Mouse (Mus musculus) embryonic facial prominence, embryonic 10.5 days (tissue): Measurements from ENCODE around the gene Tbc1d21. TPM values are rescaled to one million over a fixed set of nuclear protein-coding genes. Genes with fewer than 3 reads are reported as not detected.

ENCODE experiments used
- DNase-seq: peaks from one replicate; pipeline ENCODE4 v3.0.0-alpha.2; 2017; ENCODE audit warnings: low spot score
- H3K27ac ChIP-seq: fragments of 300-500 bp; sonication (generic); replicated peaks from 2 replicates; pipeline ENCODE4 v1.5.1; 2016; ENCODE audit warnings: mild to moderate bottlenecking
- H3K27me3 ChIP-seq: fragments of 300-500 bp; sonication (generic); replicated peaks from 2 replicates; pipeline ENCODE4 v1.6.1; 2016; ENCODE audit warnings: low read depth, mild to moderate bottlenecking; ENCODE audit not compliant: poor library complexity, severe bottlenecking
- H3K36me3 ChIP-seq: fragments of 300-500 bp; sonication (generic); replicated peaks from 2 replicates; pipeline ENCODE4 v1.6.1; 2016; ENCODE audit warnings: mild to moderate bottlenecking, moderate library complexity
- H3K4me1 ChIP-seq: fragments of 300-500 bp; sonication (generic); 2 replicates; pipeline ENCODE4 v1.6.1; 2016
- H3K4me3 ChIP-seq: fragments of 300-500 bp; sonication (generic); 2 replicates; pipeline ENCODE4 v1.5.1; 2016; ENCODE audit warnings: mild to moderate bottlenecking, moderate library complexity
- H3K9me3 ChIP-seq: fragments of 300-500 bp; sonication (generic); 2 replicates; pipeline ENCODE4 v1.6.1; 2016; ENCODE audit warnings: mild to moderate bottlenecking
- WGBS: fragments of 180-500 bp; shearing (Covaris S2); methylation state at CpG from one replicate; pipeline ENCODE4 v1.1.7; 2016; 5-methylcytosine and 5-hydroxymethylcytosine counted together
- polyA plus RNA-seq: library from polyadenylated mRNA; unstranded; fragments of >200 nt; fragmentation: Nextera tagmentation; extraction: Ambion mirVana; gene quantifications from 2 replicates; pipeline ENCODE4 v1.2.1, GENCODE M21; 2016

The Tbc1d21 gene
- polyA plus RNA-seq, 1 experiment from 2014 or later: not detected

GRCm38 (mm10) chr9:58369644-58370043 lies 611 bp downstream of the Tbc1d21 start:
- Histone ChIP-seq H3K4me3 (no peak overlapping the region), H3K27me3 (no peaks in the 10 kb centered on the region), H3K27ac (no peak overlapping the region), H3K4me1 (peaks cover 18% of the 10 kb centered on the region), H3K9me3 (no peaks in the 10 kb centered on the region), H3K36me3 (no peaks in the 10 kb centered on the region)
- 51% methylated on average over 6 of the region's 6 CpGs for WGBS
- peak; percentile 42 for DNase-seq

GRCm38 (mm10) chr9:58364325-58364724 lies 5.9 kb downstream of the Tbc1d21 start:
- Histone ChIP-seq H3K9me3 (no peaks in the 10 kb centered on the region), H3K4me1 (no peaks in the 10 kb centered on the region), H3K27me3 (no peaks in the 10 kb centered on the region), H3K36me3 (no peaks in the 10 kb centered on the region), H3K4me3 (no peak overlapping the region), H3K27ac (no peak overlapping the region)
- 83% methylated on average over 8 of the region's 8 CpGs for WGBS
- no peak for DNase-seq

- Histone ChIP-seq H3K4me1 (no peaks in the 10 kb centered on the region), H3K4me3 (no peak overlapping the region), H3K27ac (no peak overlapping the region), H3K9me3 (no peaks in the 10 kb centered on the region), H3K27me3 (no peaks in the 10 kb centered on the region), H3K36me3 (no peaks in the 10 kb centered on the region)
- WGBS: 82% methylated on average over 7 of the region's 7 CpGs
- DNase-seq: no peak
These were observed 8.3 kb downstream of the Tbc1d21 start for GRCm38 (mm10) chr9:58361956-58362355.

- WGBS: 94% methylated on average over 1 of the region's 1 CpGs
- no peak for DNase-seq
- H3K36me3 ChIP-seq: no peaks in the 10 kb centered on the region
- H3K9me3 ChIP-seq: no peaks in the 10 kb centered on the region
- no peaks in the 10 kb centered on the region for H3K4me1 ChIP-seq
- no peak overlapping the region for H3K4me3 ChIP-seq
- no peak overlapping the region for H3K27ac ChIP-seq
- no peaks in the 10 kb centered on the region for H3K27me3 ChIP-seq
These were observed 8.9 kb downstream of the Tbc1d21 start for GRCm38 (mm10) chr9:58361373-58361772.

GRCm38 (mm10) chr9:58355262-58356050 lies 14.8 kb downstream of the Tbc1d21 start:
- 34% methylated on average over 6 of the region's 6 CpGs for WGBS
- Histone ChIP-seq H3K4me3 (no peak overlapping the region), H3K27me3 (no peaks in the 10 kb centered on the region), H3K4me1 (peaks cover 9% of the 10 kb centered on the region; the same call in 1 of the 2 replicates), H3K27ac (no peak overlapping the region), H3K36me3 (no peaks in the 10 kb centered on the region), H3K9me3 (no peaks in the 10 kb centered on the region)
- no peak for DNase-seq

- Histone ChIP-seq H3K27me3 (no peaks in the 10 kb centered on the region), H3K4me3 (no peak overlapping the region), H3K4me1 (peaks cover 9% of the 10 kb centered on the region; the same call in 1 of the 2 replicates), H3K36me3 (no peaks in the 10 kb centered on the region), H3K9me3 (no peaks in the 10 kb centered on the region), H3K27ac (no peak overlapping the region)
- 87% methylated on average over 6 of the region's 6 CpGs for WGBS
- no peak for DNase-seq
These were observed 15.6 kb downstream of the Tbc1d21 start for GRCm38 (mm10) chr9:58354701-58355100.

GRCm38 (mm10) chr9:58353224-58353623 lies 17.0 kb downstream of the Tbc1d21 start:
- H3K9me3 ChIP-seq: no peaks in the 10 kb centered on the region
- H3K4me1 ChIP-seq: peaks cover 9% of the 10 kb centered on the region; the same call in 1 of the 2 replicates
- H3K4me3 ChIP-seq: no peak overlapping the region
- no peaks in the 10 kb centered on the region for H3K36me3 ChIP-seq
- 85% methylated on average over 6 of the region's 6 CpGs for WGBS
- no peak overlapping the region for H3K27ac ChIP-seq
- DNase-seq: no peak
- H3K27me3 ChIP-seq: no peaks in the 10 kb centered on the region

GRCm38 (mm10) chr9:58347795-58348194 lies 22.5 kb downstream of the Tbc1d21 start:
- H3K9me3 ChIP-seq: no peaks in the 10 kb centered on the region
- H3K36me3 ChIP-seq: no peaks in the 10 kb centered on the region
- no peak overlapping the region for H3K27ac ChIP-seq
- 83% methylated on average over 6 of the region's 6 CpGs for WGBS
- no peak overlapping the region for H3K4me3 ChIP-seq
- H3K27me3 ChIP-seq: 0 out of 2 replicates have a peak, but pooled peaks cover 11% of the 10 kb centered on the region
- peaks cover 18% of the 10 kb centered on the region for H3K4me1 ChIP-seq
- DNase-seq: no peak

- Histone ChIP-seq H3K4me1 (peaks cover 18% of the 10 kb centered on the region), H3K27ac (no peak overlapping the region), H3K36me3 (no peaks in the 10 kb centered on the region), H3K27me3 (0 out of 2 replicates have a peak, but pooled peaks cover 11% of the 10 kb centered on the region), H3K9me3 (no peaks in the 10 kb centered on the region), H3K4me3 (no peak overlapping the region)
- WGBS: 55% methylated on average over 10 of the region's 10 CpGs
- peak; percentile 27 for DNase-seq
These were observed 23.8 kb downstream of the Tbc1d21 start for GRCm38 (mm10) chr9:58346498-58346897.

GRCm38 (mm10) chr9:58345963-58346362 lies 24.3 kb downstream of the Tbc1d21 start:
- no peaks in the 10 kb centered on the region for H3K36me3 ChIP-seq
- WGBS: 73% methylated on average over 7 of the region's 7 CpGs
- H3K4me1 ChIP-seq: peaks cover 18% of the 10 kb centered on the region
- no peaks in the 10 kb centered on the region for H3K9me3 ChIP-seq
- no peak overlapping the region for H3K4me3 ChIP-seq
- DNase-seq: no peak
- H3K27me3 ChIP-seq: 0 out of 2 replicates have a peak, but pooled peaks cover 11% of the 10 kb centered on the region
- H3K27ac ChIP-seq: no peak overlapping the region; the same call in 1 of the 2 replicates

- H3K9me3 ChIP-seq: no peaks in the 10 kb centered on the region
- H3K36me3 ChIP-seq: no peaks in the 10 kb centered on the region
- 0 out of 2 replicates have a peak, but pooled peaks cover 11% of the 10 kb centered on the region for H3K27me3 ChIP-seq
- DNase-seq: no peak
- peaks cover 17% of the 10 kb centered on the region for H3K4me1 ChIP-seq
- H3K27ac ChIP-seq: no peak overlapping the region
- WGBS: 94% methylated on average over 1 of the region's 1 CpGs
- H3K4me3 ChIP-seq: no peak overlapping the region
These were observed 28.5 kb downstream of the Tbc1d21 start for GRCm38 (mm10) chr9:58341795-58342194.

GRCm38 (mm10) chr9:58336650-58337281 lies 33.5 kb downstream of the Tbc1d21 start:
- 69% methylated on average over 8 of the region's 8 CpGs for WGBS
- no peak overlapping the region for H3K4me3 ChIP-seq
- H3K27me3 ChIP-seq: no peaks in the 10 kb centered on the region
- no peaks in the 10 kb centered on the region for H3K36me3 ChIP-seq
- H3K9me3 ChIP-seq: 0 out of 2 replicates have a peak, but pooled peaks cover 2% of the 10 kb centered on the region
- H3K4me1 ChIP-seq: no peaks in the 10 kb centered on the region
- no peak for DNase-seq
- no peak overlapping the region for H3K27ac ChIP-seq

GRCm38 (mm10) chr9:58331276-58331675 lies 39.0 kb downstream of the Tbc1d21 start:
- Histone ChIP-seq H3K4me3 (no peak overlapping the region), H3K36me3 (no peaks in the 10 kb centered on the region), H3K4me1 (peaks cover 10% of the 10 kb centered on the region), H3K27me3 (no peaks in the 10 kb centered on the region; the same call in 1 of the 2 replicates), H3K27ac (no peak overlapping the region), H3K9me3 (0 out of 2 replicates have a peak, but pooled peaks cover 2% of the 10 kb centered on the region)
- no peak for DNase-seq
- whole genome bisulfite sequencing: 76% methylated on average over 3 of the region's 3 CpGs
